Mouse (Mus musculus): ENCODE data around the gene Rhcg.

DNA sequence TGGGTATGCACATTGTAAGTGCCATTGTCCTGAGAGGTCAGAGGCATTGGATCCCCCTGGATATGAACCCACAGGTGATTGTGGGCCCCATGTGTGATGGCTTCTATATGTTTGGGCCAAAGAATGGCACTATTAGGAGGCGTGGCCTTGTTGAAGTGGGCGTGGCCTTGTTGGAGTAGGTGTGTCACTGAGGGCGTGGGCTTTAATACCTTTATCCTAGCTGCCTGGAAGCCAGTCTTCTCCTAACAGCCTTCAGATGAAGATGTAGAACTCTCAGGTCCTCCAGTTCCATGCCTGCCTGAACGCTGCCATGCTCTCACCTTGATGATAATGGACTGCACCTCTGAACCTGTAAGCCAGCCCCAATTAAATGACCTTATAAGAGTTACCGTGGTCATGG is 55.1 kb downstream of the Rhcg start:
- no peak for TF ChIP-seq CTCF (IDR thresholded peaks at IDR 0.05; ENCODE audit: borderline replicate concordance, control insufficient read depth, extremely low read depth, insufficient read depth, low read length, poor library complexity)
- TF ChIP-seq POLR2A (IDR thresholded peaks at IDR 0.05; ENCODE audit: control insufficient read depth, extremely low read depth, insufficient read depth, low read length, poor library complexity), result no peak

Measured in thymus, adult 2 months (tissue).